Mouse (Mus musculus) B cell, adult 62 days (primary cell): ENCODE results near the gene Tspan3. TPM values are rescaled to one million over a fixed set of nuclear protein-coding genes. Genes with fewer than 3 reads are reported as not detected.

Source experiments
- total RNA-seq: library from RNA; stranded (reverse); gene quantifications from 4 replicates; pipeline ENCODE4 v1.2.4, GENCODE M21; 2023

Tspan3 gene
- 8.3 to 12.2 TPM (median 11.5 TPM) in 4 replicates for total RNA-seq

GRCm38 (mm10) chr9:56165377-56165776, at the start of gene Tspan3:
Gene Tspan3, minus strand, starts transcription at chr9:56165477.

GRCm38 (mm10) chr9:56089778-56090520, 75.3 kb downstream of the Tspan3 start, which contains the start of gene Pstpip1:
Gene Pstpip1, plus strand, starts transcription at chr9:56089962.

Other genes with a start within 250 kb of the Tspan3 start
- gene Scaper, start 227.4 kb downstream of the Tspan3 start, total RNA-seq, result 31.7 to 35.1 TPM (median 32.6 TPM) in 4 replicates
- gene 4930563M21Rik, start 154.9 kb downstream of the Tspan3 start, total RNA-seq, result not detected in 4 replicates
- 23.0 to 31.2 TPM (median 30.4 TPM) in 4 replicates for gene Rcn2, start 123.6 kb downstream of the Tspan3 start, total RNA-seq
- gene Pstpip1, start 75.5 kb downstream of the Tspan3 start, total RNA-seq, result 113 to 124 TPM (median 118 TPM) in 4 replicates